Mouse (Mus musculus) left cerebral cortex, postnatal 10 days (tissue): ENCODE results near the gene Eng. TPM values are rescaled to one million over a fixed set of nuclear protein-coding genes. Genes with fewer than 3 reads are reported as not detected.
A peak's percentile ranks its signal among the peaks of the same experiment; 100 is the strongest.

Source experiments
- DNase-seq, 2 experiments: peaks; one replicate each; pipeline ENCODE4 v3.0.0; 2021 to 2022; ENCODE audit warnings: low spot score in 2 of 2, mixed read lengths in 1 of 2; ENCODE audit errors: extremely low spot score in 1 of 2
- intact Hi-C: fragments of 180-260 bp; cut with DNase I; formaldehyde crosslinking; loops from one replicate; pipeline ENCODE4 v1.15.1; 2025
- microRNA-seq: library from miRNA; unstranded; fragments of <30 nt; microRNA quantifications from one replicate; pipeline ENCODE4 v1.2.0, GENCODE M21; 2022
- total RNA-seq, 2 experiments: library from RNA; stranded (reverse); gene quantifications; 2 replicates each; pipeline ENCODE4 v1.2.3; 2021

The Eng gene
- total RNA-seq, 2 experiments from 2014 or later, result 24.9 to 25.2 TPM

- intact Hi-C loops, result no loop called here
- peak in 1 of 2 experiments; percentile 68 for DNase-seq
Observed at GRCm38 (mm10) chr2:32718761-32719160, 72.4 kb downstream of the Eng start.

- intact Hi-C loops, result no loop called here
- DNase-seq, result no peak
Observed at GRCm38 (mm10) chr2:32720053-32720452, 73.7 kb downstream of the Eng start.

DNA sequence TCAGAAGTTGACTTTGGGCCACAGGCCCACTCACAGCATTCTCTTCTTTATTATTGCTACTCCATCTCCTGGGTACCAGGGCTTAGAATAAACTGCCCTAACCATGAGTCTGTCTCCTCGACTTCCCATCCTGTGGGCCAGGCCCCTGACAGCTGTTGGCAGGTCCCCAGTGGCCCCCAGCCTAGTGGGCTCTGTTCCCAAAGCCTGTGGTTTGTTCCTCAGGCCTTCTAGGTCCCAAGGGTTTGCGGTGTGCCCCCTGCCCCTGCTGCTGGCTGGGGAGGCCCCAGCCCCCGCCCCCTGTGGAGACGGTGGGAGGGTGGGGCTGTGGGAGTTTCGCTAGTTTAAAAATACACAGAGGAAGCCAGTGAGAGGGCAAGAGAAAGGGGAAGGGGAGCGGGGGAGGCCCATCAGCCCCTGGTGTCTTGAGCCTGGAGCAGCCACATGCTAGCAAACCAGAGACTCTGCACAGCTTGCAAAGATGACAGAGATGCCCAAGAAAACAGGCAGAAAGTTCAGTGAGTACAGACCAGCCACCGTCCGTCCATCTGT, 74.4 kb downstream of the Eng start, which contains the start of gene Sh2d3c:
Gene Sh2d3c (plus strand): TSS at position 375 of the 549 bp plus-strand sequence.
- intact Hi-C loops, result no loop called here
- peak in 1 of 2 experiments; percentile 72 for DNase-seq

- DNase-seq, result no peak
- intact Hi-C loops, result no loop called here
Observed at GRCm38 (mm10) chr2:32722046-32722445, 75.7 kb downstream of the Eng start.

DNA sequence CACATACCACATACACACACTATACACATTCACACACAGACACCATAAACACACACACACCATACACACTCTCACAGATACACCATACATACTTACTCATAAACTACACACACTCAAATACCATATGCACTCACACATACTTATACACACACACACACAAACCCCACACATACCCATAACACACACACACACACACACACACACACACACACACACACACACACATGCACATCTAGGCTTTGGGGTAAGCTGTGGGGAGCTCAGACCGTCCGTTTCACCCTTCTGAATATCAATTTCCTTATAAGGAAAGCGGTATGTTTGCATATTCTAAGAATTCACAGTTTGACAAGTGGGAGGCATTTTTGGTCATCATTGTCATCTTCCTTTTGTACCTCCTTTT, 76.2 kb downstream of the Eng start:
- intact Hi-C loops, result no loop called here

DNA sequence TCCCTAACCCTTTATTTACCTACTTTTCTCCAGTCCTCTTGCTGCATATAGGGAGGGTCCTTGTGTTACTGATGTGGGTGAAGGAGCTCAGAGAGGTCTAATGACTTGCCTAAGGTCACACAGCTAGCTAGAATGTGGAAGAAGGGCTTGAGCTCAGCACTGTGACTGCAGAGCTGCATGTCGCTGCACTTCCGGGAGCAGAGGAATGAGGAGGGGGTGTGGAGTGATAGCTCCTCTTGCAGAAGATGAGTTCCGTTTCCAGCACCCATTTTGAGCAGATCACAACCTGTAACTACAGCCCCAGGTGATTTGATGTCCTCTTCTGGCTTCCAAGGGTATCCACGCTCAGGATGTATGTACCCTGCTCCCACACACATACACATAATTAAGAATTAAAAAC, 77.8 kb downstream of the Eng start:
- no peak for DNase-seq
- intact Hi-C loops, result no loop called here

More for the DNA sequence above, 76.2 kb downstream of the Eng start:
- DNase-seq, result no peak

GRCm38 (mm10) chr2:32724832-32725790, 78.7 kb downstream of the Eng start:
- DNase-seq, result no peak
- intact Hi-C loops, result no loop called here

DNA sequence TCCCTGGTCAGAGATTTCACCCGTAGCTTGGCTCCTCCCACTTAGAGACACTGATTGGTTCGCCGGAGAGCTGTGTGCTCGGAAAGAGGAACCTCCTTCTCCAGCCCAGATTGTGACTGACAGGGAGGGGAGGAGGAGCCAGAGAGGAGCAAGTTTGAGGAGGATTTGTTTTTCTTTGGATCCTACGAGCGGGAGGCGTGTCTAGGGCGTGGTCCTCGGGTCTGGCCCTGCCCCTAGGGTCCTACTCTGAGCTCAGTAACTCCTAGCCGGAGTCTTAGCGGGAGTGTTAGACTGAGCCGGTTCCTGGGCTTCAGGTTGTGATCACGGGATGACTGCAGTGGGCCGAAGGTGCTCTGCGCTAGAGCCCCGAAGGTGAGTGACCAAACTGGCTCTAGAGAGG, 81.0 kb downstream of the Eng start:
- intact Hi-C loops, result no loop called here
- DNase-seq, result peak; percentile 83 to 95

DNA sequence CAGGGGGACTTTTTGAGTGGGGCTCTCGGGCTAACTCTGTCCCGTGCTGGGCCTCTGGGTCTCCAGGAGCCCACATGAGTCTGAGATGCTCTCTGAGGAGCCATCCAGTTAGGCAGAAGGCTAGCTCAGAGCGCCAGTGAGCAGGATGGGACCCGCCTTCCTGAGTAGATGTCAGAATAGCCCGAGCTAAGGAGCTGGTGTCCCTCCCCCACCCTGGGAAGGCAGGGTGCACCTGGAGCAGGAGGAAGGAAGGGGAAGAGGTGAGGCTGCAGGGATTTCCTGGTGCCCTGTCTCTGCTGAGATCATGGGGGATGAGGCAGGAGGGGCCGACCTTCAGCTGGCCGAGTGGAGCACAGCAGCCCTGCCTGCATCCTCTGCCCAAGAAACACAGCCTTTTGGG, 82.1 kb downstream of the Eng start:
- peak in 1 of 2 experiments; percentile 81 for DNase-seq
- intact Hi-C loops, result no loop called here

DNA sequence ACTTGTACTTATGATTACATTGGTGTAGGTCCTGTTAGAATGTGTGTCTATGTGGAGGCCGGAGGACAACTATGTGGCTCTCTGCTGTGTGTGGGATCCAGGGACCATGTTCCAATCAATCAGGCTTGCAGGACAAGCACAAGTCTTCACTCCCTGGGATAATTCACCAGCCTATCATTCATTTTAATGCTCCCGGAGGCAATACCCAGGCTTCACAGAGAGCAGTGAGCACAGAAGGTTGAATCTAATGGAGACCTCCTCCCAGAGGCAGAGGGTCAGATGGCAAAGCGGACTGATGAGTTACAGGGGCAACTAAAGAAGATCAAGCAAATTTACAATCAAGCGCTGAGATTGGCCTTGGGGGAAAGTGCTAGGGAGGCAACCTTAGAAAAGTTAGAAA, 83.2 kb downstream of the Eng start:
- no peak for DNase-seq
- intact Hi-C loops, result no loop called here

DNA sequence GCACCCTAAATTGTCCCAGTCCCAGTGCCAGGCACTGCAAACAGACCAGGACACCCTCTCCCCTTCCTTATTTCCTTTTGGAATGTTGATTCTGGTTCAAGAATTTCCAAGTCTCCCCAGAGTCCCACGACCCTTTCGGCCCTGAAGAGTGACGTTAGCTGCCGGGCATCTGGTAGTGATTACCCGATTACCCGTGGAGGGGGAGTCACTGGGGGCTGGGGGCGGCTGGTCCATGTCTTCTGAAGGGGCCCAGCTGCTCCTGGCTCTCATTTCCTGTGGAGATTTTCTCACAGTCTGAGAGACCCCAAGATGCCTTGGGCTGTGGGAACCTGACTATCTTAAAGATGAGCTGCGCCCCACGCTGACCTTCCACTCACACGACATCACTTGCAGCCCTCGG, 84.5 kb downstream of the Eng start:
- intact Hi-C loops, result no loop called here
- peak in 1 of 2 experiments; percentile 79 for DNase-seq

GRCm38 (mm10) chr2:32731911-32732310, 85.5 kb downstream of the Eng start:
- intact Hi-C loops, result no loop called here
- DNase-seq, result peak in 1 of 2 experiments; percentile 61

Small RNAs within 50 kb of the gene (microRNA-seq; reads per million reads assigned to microRNA genes)
- gene Gm47291, result not detected
- not detected for gene Mir1954
- not detected for gene Mir2861
- gene Mir3960, result not detected
- not detected for gene Mir8093

Other genes starting within 250 kb of the Eng start
- gene Naif1, start 196.1 kb upstream of the Eng start, total RNA-seq, result 1 to 10 TPM; 3.3 to 3.7 TPM
- gene Slc25a25, start 195.2 kb upstream of the Eng start, total RNA-seq, result 10 to 100 TPM; 48.9 to 51.3 TPM
- 10 to 100 TPM; 28.2 to 28.9 TPM for gene Fam102a, start 111.3 kb upstream of the Eng start, total RNA-seq
- 10 to 100 TPM; 83.9 to 86.8 TPM for gene Dpm2, start 75.7 kb upstream of the Eng start, total RNA-seq
- 10 to 100 TPM; 13.5 to 13.6 TPM for gene Pip5kl1, start 71.8 kb upstream of the Eng start, total RNA-seq
- gene 9430097D07Rik, start 70.9 kb upstream of the Eng start, total RNA-seq, result 1 to 10 TPM in 1 of 2 experiments, under 1 TPM in 1; 0.81 to 1.2 TPM
- gene St6galnac4, start 59.5 kb upstream of the Eng start, total RNA-seq, result 10 to 100 TPM; 32.3 to 32.6 TPM
- gene St6galnac6, start 46.9 kb upstream of the Eng start, total RNA-seq, result 100 to 1,000 TPM; 122 to 127 TPM
- 100 to 1,000 TPM; 156 TPM for gene Ak1, start 24.8 kb upstream of the Eng start, total RNA-seq
- 10 to 100 TPM; 11.4 to 14.4 TPM for gene Fpgs, start 57.5 kb downstream of the Eng start, total RNA-seq
- gene Cdk9, start 66.5 kb downstream of the Eng start, total RNA-seq, result 10 to 100 TPM; 89.3 to 92.5 TPM
- 10 to 100 TPM; 33.0 to 37.3 TPM for gene Sh2d3c, start 74.5 kb downstream of the Eng start, total RNA-seq
- gene 6330409D20Rik, start 94.4 kb downstream of the Eng start, total RNA-seq, result 1 to 10 TPM; 2.3 to 2.9 TPM
- gene Tor2a, start 110.6 kb downstream of the Eng start, total RNA-seq, result 10 to 100 TPM; 28.6 to 28.9 TPM
- under 1 TPM; 0.22 to 0.36 TPM for gene Ttc16, start 129.0 kb downstream of the Eng start, total RNA-seq
- 10 to 100 TPM in 1 of 2 experiments, 1 to 10 TPM in 1; 8.4 to 10.3 TPM for gene Ptrh1, start 129.2 kb downstream of the Eng start, total RNA-seq
- not detected for gene Cfap157, start 137.8 kb downstream of the Eng start, total RNA-seq
- 100 to 1,000 TPM; 862 to 881 TPM for gene Stxbp1, start 200.7 kb downstream of the Eng start, total RNA-seq
- 10 to 100 TPM; 26.0 to 26.6 TPM for gene Fam129b, start 229.5 kb downstream of the Eng start, total RNA-seq